Mouse (Mus musculus): ENCODE measurements around the gene Phf2. TPM values are rescaled to one million over a fixed set of nuclear protein-coding genes. Genes with fewer than 3 reads are reported as not detected.

Gene Phf2
- total RNA-seq, 4 experiments from 2014 or later: 26.8 to 31.5 (median 29.9) TPM

Other genes with a start within 250 kb of the Phf2 start
- gene Ptpdc1, start 245.5 kb downstream of the Phf2 start, total RNA-seq (2022): 1 to 10 TPM; 4.7 to 5.9 (median 5.7) TPM
- gene Barx1, start 208.1 kb downstream of the Phf2 start, total RNA-seq (2022): not detected
- gene Fam120a, start 96.9 kb upstream of the Phf2 start, total RNA-seq (2022): 100 to 1,000 TPM in 3 of 4 experiments, 10 to 100 TPM in 1; 97.4 to 114 (median 105) TPM